Mouse (Mus musculus): ENCODE measurements at regions not wholly inside any gene's neighbourhood (a gene's known extent, or its start where the extent isn't known, plus 50 kb on each side); places are given as distances from the start of the nearest gene placed in this dataset.

GRCm38 (mm10) chr14:58439963-58440362, 369.6 kb downstream of the Fgf9 start:
- H3K9ac ChIP-seq (replicated peaks): no peak overlapping the region
- H3K27ac ChIP-seq (replicated peaks): no peak overlapping the region
- no peaks in the 10 kb centered on the region for H3K27me3 ChIP-seq
- 78% methylated on average over 2 of the region's 2 CpGs for whole genome bisulfite sequencing
- no peak overlapping the region for H3K4me3 ChIP-seq
- no peaks in the 10 kb centered on the region for H3K9me3 ChIP-seq
- ATAC-seq (ENCODE audit: low FRiP score, low read depth): no peak
- no peaks in the 10 kb centered on the region for H3K4me1 ChIP-seq
- H3K4me2 ChIP-seq (replicated peaks): no peak overlapping the region
- no peaks in the 10 kb centered on the region for H3K36me3 ChIP-seq

- Histone ChIP-seq H3K36me3 (no peaks in the 10 kb centered on the region), H3K4me1 (no peaks in the 10 kb centered on the region), H3K9ac (replicated peaks) (no peak overlapping the region), H3K27me3 (no peaks in the 10 kb centered on the region), H3K4me3 (no peak overlapping the region), H3K27ac (replicated peaks) (no peak overlapping the region), H3K9me3 (no peaks in the 10 kb centered on the region), H3K4me2 (replicated peaks) (no peak overlapping the region)
- no peak for ATAC-seq (ENCODE audit: low FRiP score, low read depth)
- WGBS: 84% methylated on average over 3 of the region's 3 CpGs
These were observed 365.7 kb downstream of the Fgf9 start for GRCm38 (mm10) chr14:58436096-58436495.

GRCm38 (mm10) chr14:58426472-58426871, 356.1 kb downstream of the Fgf9 start:
- Histone ChIP-seq H3K4me1 (no peaks in the 10 kb centered on the region), H3K9me3 (no peaks in the 10 kb centered on the region), H3K4me3 (no peak overlapping the region), H3K9ac (replicated peaks) (no peak overlapping the region), H3K4me2 (replicated peaks) (no peak overlapping the region), H3K27me3 (no peaks in the 10 kb centered on the region), H3K36me3 (no peaks in the 10 kb centered on the region), H3K27ac (replicated peaks) (no peak overlapping the region)
- no peak for ATAC-seq (ENCODE audit: low FRiP score, low read depth)
- WGBS: 79% methylated on average over 6 of the region's 6 CpGs

DNA sequence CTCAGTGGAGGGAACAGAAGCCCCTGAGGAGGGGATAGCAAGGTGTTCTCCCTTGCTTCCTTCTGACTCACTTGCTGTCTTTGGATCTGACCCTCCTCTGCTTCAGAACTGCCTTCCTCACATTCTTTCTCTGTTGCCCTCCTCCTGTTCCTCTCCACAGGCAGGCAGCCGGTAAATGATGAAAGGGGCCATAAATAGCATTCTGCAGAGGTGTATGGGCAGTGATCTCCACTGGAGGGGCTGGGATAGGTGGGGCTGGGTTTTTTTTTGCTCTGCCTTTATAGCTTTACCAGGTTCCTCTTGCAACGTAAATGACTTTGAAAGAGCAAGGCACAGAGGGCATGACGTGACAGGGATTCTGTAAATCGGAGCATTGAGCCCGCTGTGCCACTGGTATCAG, 351.6 kb downstream of the Fgf9 start:
- Histone ChIP-seq H3K4me1 (no peaks in the 10 kb centered on the region), H3K36me3 (no peaks in the 10 kb centered on the region), H3K27me3 (no peaks in the 10 kb centered on the region), H3K9me3 (no peaks in the 10 kb centered on the region), H3K27ac (replicated peaks) (no peak overlapping the region), H3K4me3 (no peak overlapping the region), H3K9ac (replicated peaks) (no peak overlapping the region), H3K4me2 (replicated peaks) (no peak overlapping the region)
- WGBS: 72% methylated on average over 5 of the region's 5 CpGs
- no peak for ATAC-seq (ENCODE audit: low FRiP score, low read depth)

DNA sequence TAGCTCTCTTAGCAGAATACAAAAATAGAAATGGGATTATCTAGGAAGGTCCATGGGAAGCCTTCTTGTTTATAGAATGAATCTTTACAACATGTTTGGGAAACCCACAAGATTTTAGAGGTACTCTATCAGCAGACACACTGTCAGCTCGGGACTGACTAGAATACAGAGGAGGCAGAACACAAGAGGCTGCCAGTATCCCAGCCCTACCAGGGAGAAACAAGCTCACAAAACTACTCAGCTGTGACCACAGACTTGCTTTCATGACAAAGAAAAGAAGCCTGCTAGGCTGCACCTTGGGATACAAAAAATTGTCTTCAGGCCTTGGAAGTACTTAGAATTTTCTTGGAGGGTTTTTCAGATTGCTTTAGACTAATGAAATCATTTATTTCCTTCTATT, 347.2 kb downstream of the Fgf9 start:
- Histone ChIP-seq H3K27ac (replicated peaks) (no peak overlapping the region), H3K4me1 (no peaks in the 10 kb centered on the region), H3K9ac (replicated peaks) (no peak overlapping the region), H3K4me2 (replicated peaks) (no peak overlapping the region), H3K4me3 (no peak overlapping the region), H3K9me3 (no peaks in the 10 kb centered on the region), H3K27me3 (no peaks in the 10 kb centered on the region), H3K36me3 (no peaks in the 10 kb centered on the region)
- ATAC-seq (ENCODE audit: low FRiP score, low read depth): no peak
- 19% methylated on average over 1 of the region's 1 CpGs for WGBS

DNA sequence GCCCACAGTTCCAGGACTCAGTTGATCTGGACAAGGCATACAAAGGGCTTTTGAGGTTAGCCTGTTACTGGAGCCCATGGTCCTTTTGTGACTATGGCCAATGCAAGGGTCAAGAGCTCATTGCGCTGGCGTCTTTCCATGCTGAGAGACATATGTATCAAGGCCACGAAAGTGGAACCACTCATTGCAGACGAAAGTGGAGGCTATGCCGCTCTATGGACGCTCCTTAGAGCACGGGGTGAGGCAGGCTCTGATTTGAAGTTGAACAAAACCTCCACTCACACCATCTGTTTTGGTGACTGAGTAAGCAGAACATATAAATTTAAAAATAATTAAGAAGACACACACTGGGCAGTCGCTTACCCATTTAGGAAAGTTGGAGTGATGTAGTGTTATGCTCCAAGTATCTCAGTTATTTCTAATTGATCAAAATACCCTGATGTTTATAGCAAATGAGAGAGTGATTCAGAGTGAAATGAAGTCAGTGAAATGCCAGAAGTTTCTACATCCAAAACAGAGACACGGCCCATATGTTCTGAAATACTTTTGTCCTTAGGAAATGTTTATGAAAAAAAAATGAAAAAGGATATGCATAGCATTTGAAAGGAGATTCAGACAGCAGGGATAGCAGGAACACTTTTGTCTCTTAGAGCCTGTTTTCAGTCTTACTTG, 321.8 kb downstream of the Fgf9 start:
- no peaks in the 10 kb centered on the region for H3K27me3 ChIP-seq
- no peaks in the 10 kb centered on the region for H3K9me3 ChIP-seq
- no peak for ATAC-seq (ENCODE audit: low FRiP score, low read depth)
- H3K4me1 ChIP-seq: peaks cover 11% of the 10 kb centered on the region
- H3K9ac ChIP-seq (replicated peaks): no peak overlapping the region
- no peak overlapping the region for H3K4me2 ChIP-seq (replicated peaks)
- H3K4me3 ChIP-seq: no peak overlapping the region
- H3K27ac ChIP-seq (replicated peaks): no peak overlapping the region
- H3K36me3 ChIP-seq: no peaks in the 10 kb centered on the region
- 94% methylated on average over 9 of the region's 9 CpGs for WGBS

DNA sequence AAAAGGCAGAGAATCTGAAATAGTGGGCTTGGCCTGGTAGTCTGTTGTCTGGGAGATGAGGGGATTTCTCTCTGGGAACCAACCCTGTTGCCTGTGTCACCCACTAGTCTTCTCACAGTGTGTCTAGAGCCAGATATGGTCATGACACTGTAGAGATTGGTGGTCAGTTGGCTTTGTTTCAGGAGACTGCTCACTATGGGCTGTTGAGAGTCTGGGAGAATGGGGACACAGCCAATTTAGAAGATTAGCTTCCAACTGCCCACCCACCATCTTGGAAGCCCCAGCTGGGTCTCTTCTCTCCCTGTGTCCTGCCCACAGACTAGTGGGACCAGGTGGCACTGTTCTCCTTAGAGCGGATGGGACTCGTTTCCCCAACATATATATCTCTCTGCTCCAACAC, 320.4 kb downstream of the Fgf9 start:
- H3K4me1 ChIP-seq: peaks cover 11% of the 10 kb centered on the region
- H3K4me3 ChIP-seq: no peak overlapping the region
- no peaks in the 10 kb centered on the region for H3K27me3 ChIP-seq
- no peaks in the 10 kb centered on the region for H3K9me3 ChIP-seq
- H3K36me3 ChIP-seq: no peaks in the 10 kb centered on the region
- H3K4me2 ChIP-seq (replicated peaks): no peak overlapping the region
- H3K27ac ChIP-seq (replicated peaks): no peak overlapping the region
- ATAC-seq (ENCODE audit: low FRiP score, low read depth): no peak
- WGBS: 86% methylated on average over 2 of the region's 2 CpGs
- no peak overlapping the region for H3K9ac ChIP-seq (replicated peaks)

DNA sequence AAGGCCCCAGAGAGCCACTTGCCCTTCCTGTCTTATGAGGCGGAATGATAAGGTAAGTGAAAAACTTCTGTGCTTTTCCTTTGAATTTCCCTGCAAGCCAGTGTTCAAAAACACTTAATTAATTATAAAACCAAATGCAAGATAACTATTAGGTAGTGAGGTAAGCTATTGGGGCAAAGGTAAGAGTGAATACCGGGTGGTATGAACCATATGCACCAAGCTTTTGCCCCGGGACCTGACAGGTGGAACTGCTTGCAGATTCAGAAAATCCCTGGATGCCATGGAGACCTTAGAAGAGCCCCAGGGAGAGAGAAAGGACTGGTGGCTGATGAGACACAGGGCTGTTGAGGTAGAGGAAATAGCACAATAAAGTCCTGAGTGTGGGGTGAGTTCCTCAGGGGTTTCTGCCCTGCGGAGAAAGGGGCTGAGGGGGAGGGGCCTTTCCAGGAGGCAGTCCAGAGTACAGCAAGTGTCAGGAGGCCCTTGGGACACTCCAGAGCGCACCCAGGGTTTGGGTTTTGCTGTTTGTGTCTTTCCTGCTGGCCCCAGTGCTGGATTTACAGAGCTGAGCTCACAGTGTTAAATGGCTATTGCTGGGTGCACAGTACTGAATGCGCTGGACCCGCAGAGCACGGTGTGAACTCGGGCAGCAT, 317.1 kb downstream of the Fgf9 start:
- Histone ChIP-seq H3K27me3 (no peaks in the 10 kb centered on the region), H3K9me3 (no peaks in the 10 kb centered on the region), H3K4me3 (no peak overlapping the region), H3K4me1 (peaks cover 11% of the 10 kb centered on the region), H3K27ac (replicated peaks) (no peak overlapping the region), H3K36me3 (no peaks in the 10 kb centered on the region), H3K9ac (replicated peaks) (no peak overlapping the region), H3K4me2 (replicated peaks) (no peak overlapping the region)
- 79% methylated on average over 9 of the region's 9 CpGs for WGBS
- no peak for ATAC-seq (ENCODE audit: low FRiP score, low read depth)

GRCm38 (mm10) chr14:58375056-58375455, 304.7 kb downstream of the Fgf9 start:
- Histone ChIP-seq H3K4me3 (no peak overlapping the region), H3K9me3 (0 out of 2 replicates have a peak, but pooled peaks cover 2% of the 10 kb centered on the region), H3K27ac (replicated peaks) (no peak overlapping the region), H3K4me1 (no peaks in the 10 kb centered on the region), H3K27me3 (no peaks in the 10 kb centered on the region), H3K36me3 (no peaks in the 10 kb centered on the region), H3K4me2 (replicated peaks) (no peak overlapping the region), H3K9ac (replicated peaks) (no peak overlapping the region)
- no peak for ATAC-seq (ENCODE audit: low FRiP score, low read depth)

DNA sequence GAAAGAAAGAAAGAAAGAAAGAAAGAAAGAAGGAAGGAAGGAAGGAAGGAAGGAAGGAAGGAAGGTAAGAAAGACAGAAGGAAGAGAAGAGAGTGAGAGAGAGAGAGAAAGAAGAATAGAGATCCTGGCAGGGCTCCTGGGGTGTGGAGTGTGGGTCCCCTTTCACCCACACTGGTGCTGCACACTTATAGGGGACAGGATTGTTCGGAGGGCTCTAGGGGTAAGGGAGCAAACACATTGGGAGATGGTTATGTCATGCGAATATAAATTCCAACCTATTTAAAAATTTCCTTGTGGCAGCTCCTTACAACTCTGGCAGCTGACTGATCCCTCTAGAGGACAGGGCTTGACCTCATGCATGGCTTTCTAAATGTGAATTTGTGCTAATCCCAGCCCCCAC, 286.5 kb downstream of the Fgf9 start:
- Histone ChIP-seq H3K27ac (replicated peaks) (no peak overlapping the region), H3K36me3 (no peaks in the 10 kb centered on the region), H3K9me3 (no peaks in the 10 kb centered on the region), H3K4me3 (no peak overlapping the region), H3K4me1 (no peaks in the 10 kb centered on the region), H3K27me3 (no peaks in the 10 kb centered on the region), H3K4me2 (replicated peaks) (no peak overlapping the region), H3K9ac (replicated peaks) (no peak overlapping the region)
- 68% methylated on average over 2 of the region's 2 CpGs for WGBS
- ATAC-seq (ENCODE audit: low FRiP score, low read depth): no peak

DNA sequence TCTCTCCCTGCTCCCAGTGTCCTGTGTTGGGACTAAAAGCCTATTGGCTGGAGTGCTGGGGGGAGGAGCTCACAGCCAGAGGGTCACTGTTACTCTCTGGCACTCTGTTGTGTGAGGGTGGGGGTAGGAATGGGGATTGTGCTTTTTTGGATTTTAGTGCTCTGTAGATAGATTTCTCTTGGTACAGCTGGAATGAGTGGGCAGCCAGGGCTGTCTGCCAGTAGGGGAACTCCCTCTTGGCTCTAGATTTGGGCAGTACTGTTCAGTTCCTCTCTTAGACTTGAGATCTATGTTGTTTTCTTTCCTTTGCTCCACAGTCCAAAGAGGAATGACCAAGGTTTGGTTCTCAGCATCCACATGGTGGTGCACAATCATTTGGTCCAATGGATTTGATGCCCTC, 282.6 kb downstream of the Fgf9 start:
- Histone ChIP-seq H3K27me3 (no peaks in the 10 kb centered on the region), H3K4me2 (replicated peaks) (no peak overlapping the region), H3K9me3 (no peaks in the 10 kb centered on the region), H3K27ac (replicated peaks) (no peak overlapping the region), H3K4me3 (no peak overlapping the region), H3K9ac (replicated peaks) (no peak overlapping the region), H3K36me3 (no peaks in the 10 kb centered on the region), H3K4me1 (no peaks in the 10 kb centered on the region)
- ATAC-seq (ENCODE audit: low FRiP score, low read depth): no peak

- no peak overlapping the region for H3K4me3 ChIP-seq
These were observed 265.8 kb downstream of the Fgf9 start for GRCm38 (mm10) chr14:58336148-58336547.

GRCm38 (mm10) chr14:58323164-58323563, 252.8 kb downstream of the Fgf9 start:
- Histone ChIP-seq H3K36me3 (no peaks in the 10 kb centered on the region), H3K4me2 (replicated peaks) (no peak overlapping the region), H3K9me3 (no peaks in the 10 kb centered on the region), H3K27ac (replicated peaks) (no peak overlapping the region), H3K9ac (replicated peaks) (no peak overlapping the region), H3K4me1 (no peaks in the 10 kb centered on the region), H3K27me3 (no peaks in the 10 kb centered on the region), H3K4me3 (no peak overlapping the region)
- no peak for ATAC-seq (ENCODE audit: low FRiP score, low read depth)
- 87% methylated on average over 6 of the region's 6 CpGs for WGBS

More at GRCm38 (mm10) chr14:58336148-58336547, 265.8 kb downstream of the Fgf9 start:
- no peaks in the 10 kb centered on the region for H3K27me3 ChIP-seq
- no peak overlapping the region for H3K27ac ChIP-seq (replicated peaks)
- no peak overlapping the region for H3K9ac ChIP-seq (replicated peaks)
- WGBS: 72% methylated on average over 14 of the region's 14 CpGs
- no peaks in the 10 kb centered on the region for H3K4me1 ChIP-seq
- no peaks in the 10 kb centered on the region for H3K36me3 ChIP-seq
- no peak overlapping the region for H3K4me2 ChIP-seq (replicated peaks)
- H3K9me3 ChIP-seq: no peaks in the 10 kb centered on the region
- no peak for ATAC-seq (ENCODE audit: low FRiP score, low read depth)
